Mouse (Mus musculus) gastrocnemius, adult 2 months (tissue): ENCODE data around the gene Hrh3. TPM values are rescaled to one million over a fixed set of nuclear protein-coding genes. Genes with fewer than 3 reads are reported as not detected.

Source experiments
- DNase-seq: peaks from one replicate; pipeline ENCODE4 v3.0.0; 2022
- H3K27ac ChIP-seq: fragments of 200-600 bp; 2 replicates; pipeline ENCODE4 v1.8.1; 2022; ENCODE audit warnings: mild to moderate bottlenecking
- H3K4me3 ChIP-seq: fragments of 200-600 bp; 2 replicates; pipeline ENCODE4 v1.8.1; 2022; ENCODE audit warnings: mild to moderate bottlenecking, moderate library complexity
- CTCF ChIP-seq: fragments of 200-600 bp; IDR thresholded peaks from 2 replicates; pipeline ENCODE4 v1.8.1; 2022; ENCODE audit warnings: antibody characterized with exemption, mild to moderate bottlenecking, moderate library complexity
- intact Hi-C: fragments of 180-260 bp; cut with DNase I; formaldehyde crosslinking; loops from one replicate; pipeline ENCODE4 v1.15.1; 2025
- total RNA-seq, 2 experiments: library from RNA; stranded (reverse); gene quantifications; 2 replicates each; pipeline ENCODE4 v1.2.3; 2021

Gene Hrh3
- total RNA-seq, 2 experiments from 2014 or later: not detected

GRCm38 (mm10) chr2:180118661-180119438 lies 14.6 kb upstream of the Hrh3 start, which contains the start of gene Osbpl2:
Gene Osbpl2, plus strand, starts transcription at chr2:180119306.
- peak within 1 kb of the TSS; percentile 94 for H3K27ac ChIP-seq
- intact Hi-C loops: loop anchor here (5.0 kb wide), 1 partner anchor 97 kb away; the partner anchor contains the start of gene Lsm14b

GRCm38 (mm10) chr2:180117485-180118194 lies 13.4 kb upstream of the Hrh3 start:
- peak; percentile 58 for DNase-seq
- intact Hi-C loops: loop anchor here (5.0 kb wide), 1 partner anchor 95 kb away; the partner anchor contains the start of gene Lsm14b

More at GRCm38 (mm10) chr2:180118661-180119438, 14.6 kb upstream of the Hrh3 start, which contains the start of gene Osbpl2:
- H3K4me3 ChIP-seq: peak within 1 kb of the TSS; percentile 98
- no peak for TF ChIP-seq CTCF
- DNase-seq: peak; percentile 100

GRCm38 (mm10) chr2:180116741-180117484 lies 12.6 kb upstream of the Hrh3 start:
- Histone ChIP-seq H3K27ac (peak overlapping the region; percentile 94), H3K4me3 (no peak overlapping the region)
- DNase-seq: peak; percentile 52
- TF ChIP-seq CTCF: no peak
- intact Hi-C loops: loop anchor here (5.0 kb wide), 1 partner anchor 95 kb away; the partner anchor contains the start of gene Lsm14b

More at GRCm38 (mm10) chr2:180117485-180118194, 13.4 kb upstream of the Hrh3 start:
- Histone ChIP-seq H3K4me3 (peak overlapping the region; percentile 34), H3K27ac (peak overlapping the region; percentile 94)
- no peak for TF ChIP-seq CTCF

GRCm38 (mm10) chr2:180116081-180116493 lies 11.8 kb upstream of the Hrh3 start:
- TF ChIP-seq CTCF: no peak

GRCm38 (mm10) chr2:180115279-180115678 lies 11.0 kb upstream of the Hrh3 start:
- Histone ChIP-seq H3K4me3 (no peak overlapping the region; the same call in 1 of the 2 replicates), H3K27ac (peak overlapping the region; percentile 94)
- DNase-seq: peak; percentile 71
- intact Hi-C loops: loop anchor here (5.0 kb wide), 1 partner anchor 93 kb away; the partner anchor contains the start of gene Lsm14b
- TF ChIP-seq CTCF: no peak

More at GRCm38 (mm10) chr2:180116081-180116493, 11.8 kb upstream of the Hrh3 start:
- DNase-seq: peak; percentile 70
- intact Hi-C loops: loop anchor here (5.0 kb wide), 1 partner anchor 94 kb away; the partner anchor contains the start of gene Lsm14b
- peak overlapping the region; percentile 94 for H3K27ac ChIP-seq
- H3K4me3 ChIP-seq: peak overlapping the region; percentile 14; the same call in 1 of the 2 replicates

- Histone ChIP-seq H3K27ac (peak overlapping the region; percentile 94), H3K4me3 (no peak overlapping the region)
- intact Hi-C loops: loop anchor here (5.0 kb wide), 1 partner anchor 42 kb away; the partner anchor contains the start of gene Mtg2
- peak; percentile 96 for DNase-seq
- peak; percentile 27; the same call in 1 of the 2 replicates for TF ChIP-seq CTCF
Measured at GRCm38 (mm10) chr2:180113909-180114890, 9.9 kb upstream of the Hrh3 start.

- no peak for DNase-seq
Measured at GRCm38 (mm10) chr2:180108285-180108684, 4.0 kb upstream of the Hrh3 start.

GRCm38 (mm10) chr2:180107081-180107480 lies 2.8 kb upstream of the Hrh3 start:
- intact Hi-C loops: no loop called here
- H3K27ac ChIP-seq: no peak overlapping the region
- no peak overlapping the region for H3K4me3 ChIP-seq
- peak; percentile 28 for TF ChIP-seq CTCF
- DNase-seq: no peak

More at GRCm38 (mm10) chr2:180108285-180108684, 4.0 kb upstream of the Hrh3 start:
- Histone ChIP-seq H3K27ac (no peak overlapping the region), H3K4me3 (no peak overlapping the region)
- no peak for TF ChIP-seq CTCF
- intact Hi-C loops: no loop called here

GRCm38 (mm10) chr2:180105441-180106190 lies 1.3 kb upstream of the Hrh3 start:
- DNase-seq: no peak
- TF ChIP-seq CTCF: no peak
- Histone ChIP-seq H3K27ac (no peak overlapping the region), H3K4me3 (no peak overlapping the region)
- intact Hi-C loops: no loop called here
